Mouse (Mus musculus): ENCODE measurements around the gene Hmgb3. TPM values are rescaled to one million over a fixed set of nuclear protein-coding genes. Genes with fewer than 3 reads are reported as not detected.
A peak's percentile ranks its signal among the peaks of the same experiment; 100 is the strongest.

Gene Hmgb3
- polyA plus RNA-seq, 1 experiment, result 44.9 TPM

DNA sequence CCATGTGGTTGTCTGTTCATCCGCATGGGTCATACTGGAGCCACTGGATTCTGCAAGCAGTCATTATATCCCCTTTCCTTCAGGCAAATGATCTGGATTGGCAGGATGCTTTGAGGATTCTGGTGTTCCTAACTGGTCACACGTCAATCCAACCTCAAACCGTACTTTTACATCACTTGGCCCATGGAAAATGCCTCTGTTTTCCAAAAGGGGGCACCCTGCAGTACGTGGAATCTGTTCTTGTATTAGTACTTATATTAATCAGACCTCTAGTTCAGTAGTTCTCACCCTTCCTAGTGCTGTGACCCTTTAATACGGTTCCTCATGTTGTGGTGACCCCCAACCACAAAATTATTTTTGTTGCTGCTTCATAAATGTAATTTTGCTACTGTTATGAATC, 21.6 kb upstream of the Hmgb3 start:
- H3K27ac ChIP-seq (ENCODE audit: insufficient read depth, low read length), result no peak overlapping the region
- TF ChIP-seq CTCF (IDR thresholded peaks at IDR 0.05; ENCODE audit: extremely low read depth, insufficient read depth, low read length) (no peak), POLR2A (IDR thresholded peaks at IDR 0.05; ENCODE audit: extremely low read depth, insufficient read depth, low read length) (no peak)
- H3K4me1 ChIP-seq (ENCODE audit: control insufficient read depth, insufficient read depth, low read length), result no peaks in the 10 kb centered on the region

GRCm38 (mm10) chrX:71537791-71538190, 17.9 kb upstream of the Hmgb3 start:
- TF ChIP-seq CTCF (IDR thresholded peaks at IDR 0.05; ENCODE audit: extremely low read depth, insufficient read depth, low read length) (no peak), POLR2A (IDR thresholded peaks at IDR 0.05; ENCODE audit: extremely low read depth, insufficient read depth, low read length) (no peak)
- Histone ChIP-seq H3K27ac (ENCODE audit: insufficient read depth, low read length) (no peak overlapping the region), H3K4me1 (ENCODE audit: control insufficient read depth, insufficient read depth, low read length) (no peaks in the 10 kb centered on the region), H3K4me3 (ENCODE audit: insufficient read depth, low read length) (no peak overlapping the region)

More for the DNA sequence above, 21.6 kb upstream of the Hmgb3 start:
- no peak overlapping the region for H3K4me3 ChIP-seq (ENCODE audit: insufficient read depth, low read length)

DNA sequence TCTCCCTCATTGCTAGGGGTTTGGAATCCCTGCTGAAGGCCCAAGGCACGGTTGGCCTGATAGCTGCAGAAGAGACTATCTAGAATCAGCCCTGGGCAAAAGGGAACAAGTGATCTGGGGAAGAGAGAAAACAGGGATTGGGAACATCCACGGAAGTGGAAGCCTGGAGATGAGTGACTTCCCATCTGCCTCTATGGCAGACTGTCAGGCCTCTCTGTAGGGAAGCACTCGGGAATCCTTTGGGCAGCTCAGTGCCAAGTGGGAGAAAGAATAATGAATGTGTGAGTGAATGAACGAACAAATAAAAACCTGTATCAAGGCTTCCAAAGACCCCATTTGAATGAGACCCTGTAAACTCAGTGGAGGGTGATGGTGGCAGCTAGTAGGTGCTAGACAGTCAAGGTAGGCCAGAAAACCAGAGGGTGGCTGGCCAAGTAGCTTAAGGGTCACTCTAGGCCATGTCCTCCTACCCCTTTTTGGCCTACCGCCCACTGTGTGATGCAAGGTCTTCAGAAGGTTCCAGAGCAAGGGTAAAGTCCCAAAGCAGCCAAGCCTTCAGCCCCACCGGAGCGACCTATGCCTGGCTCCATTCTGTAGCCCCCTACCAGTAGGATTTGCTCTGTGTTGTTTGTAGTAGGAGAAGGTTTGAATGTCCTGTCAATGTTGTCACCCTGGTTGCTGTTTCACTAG, 14.8 kb upstream of the Hmgb3 start:
- H3K4me3 ChIP-seq (ENCODE audit: insufficient read depth, low read length), result no peak overlapping the region
- no peak overlapping the region for H3K27ac ChIP-seq (ENCODE audit: insufficient read depth, low read length)
- TF ChIP-seq POLR2A (IDR thresholded peaks at IDR 0.05; ENCODE audit: extremely low read depth, insufficient read depth, low read length) (no peak), CTCF (IDR thresholded peaks at IDR 0.05; ENCODE audit: extremely low read depth, insufficient read depth, low read length) (no peak)
- no peaks in the 10 kb centered on the region for H3K4me1 ChIP-seq (ENCODE audit: control insufficient read depth, insufficient read depth, low read length)

DNA sequence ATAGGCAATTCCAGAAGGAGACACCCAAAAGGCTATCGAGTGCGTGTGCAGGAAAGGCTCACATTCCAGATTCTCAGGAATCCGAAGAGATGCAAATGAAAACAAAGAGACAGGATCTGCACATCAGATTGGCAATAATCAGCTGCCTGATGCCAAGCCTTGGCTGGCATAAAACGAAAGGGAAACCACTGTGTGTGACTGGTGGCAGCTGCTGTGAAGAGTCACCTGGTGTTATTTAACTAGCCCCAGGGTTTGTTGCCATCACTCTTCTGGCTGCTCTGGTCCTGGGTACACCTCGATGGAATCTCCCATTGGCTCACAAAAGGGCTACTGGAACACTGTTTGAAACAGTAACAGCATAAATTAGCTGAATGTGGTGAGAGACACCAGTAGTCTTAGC, 11.0 kb upstream of the Hmgb3 start:
- H3K4me1 ChIP-seq (ENCODE audit: control insufficient read depth, insufficient read depth, low read length), result no peaks in the 10 kb centered on the region
- H3K27ac ChIP-seq (ENCODE audit: insufficient read depth, low read length), result no peak overlapping the region

DNA sequence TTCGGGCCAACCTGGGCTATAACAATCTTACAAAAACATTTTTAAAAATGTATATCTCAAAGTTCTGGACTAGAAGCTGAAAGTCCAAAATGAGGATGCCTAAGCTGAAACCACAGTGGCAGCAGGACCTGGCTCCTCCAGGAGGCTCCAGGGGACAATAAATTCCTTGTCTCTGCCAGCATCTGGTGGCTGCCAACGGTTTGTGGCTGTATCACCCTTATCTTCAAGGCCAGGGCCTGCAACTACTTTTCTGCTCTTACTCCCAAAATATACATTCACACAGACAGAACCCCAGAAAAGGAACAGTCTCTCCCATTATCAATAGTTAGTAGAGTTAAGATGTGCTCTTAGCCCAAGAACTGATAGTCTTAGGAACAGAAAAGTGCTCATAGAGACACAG, 10.6 kb upstream of the Hmgb3 start:
- TF ChIP-seq POLR2A (IDR thresholded peaks at IDR 0.05; ENCODE audit: extremely low read depth, insufficient read depth, low read length) (no peak), CTCF (IDR thresholded peaks at IDR 0.05; ENCODE audit: extremely low read depth, insufficient read depth, low read length) (no peak)
- H3K4me1 ChIP-seq (ENCODE audit: control insufficient read depth, insufficient read depth, low read length), result no peaks in the 10 kb centered on the region
- no peak overlapping the region for H3K27ac ChIP-seq (ENCODE audit: insufficient read depth, low read length)
- no peak overlapping the region for H3K4me3 ChIP-seq (ENCODE audit: insufficient read depth, low read length)

More for the DNA sequence above, 11.0 kb upstream of the Hmgb3 start:
- TF ChIP-seq POLR2A (IDR thresholded peaks at IDR 0.05; ENCODE audit: extremely low read depth, insufficient read depth, low read length), result no peak
- TF ChIP-seq CTCF (IDR thresholded peaks at IDR 0.05; ENCODE audit: extremely low read depth, insufficient read depth, low read length), result no peak
- no peak overlapping the region for H3K4me3 ChIP-seq (ENCODE audit: insufficient read depth, low read length)

DNA sequence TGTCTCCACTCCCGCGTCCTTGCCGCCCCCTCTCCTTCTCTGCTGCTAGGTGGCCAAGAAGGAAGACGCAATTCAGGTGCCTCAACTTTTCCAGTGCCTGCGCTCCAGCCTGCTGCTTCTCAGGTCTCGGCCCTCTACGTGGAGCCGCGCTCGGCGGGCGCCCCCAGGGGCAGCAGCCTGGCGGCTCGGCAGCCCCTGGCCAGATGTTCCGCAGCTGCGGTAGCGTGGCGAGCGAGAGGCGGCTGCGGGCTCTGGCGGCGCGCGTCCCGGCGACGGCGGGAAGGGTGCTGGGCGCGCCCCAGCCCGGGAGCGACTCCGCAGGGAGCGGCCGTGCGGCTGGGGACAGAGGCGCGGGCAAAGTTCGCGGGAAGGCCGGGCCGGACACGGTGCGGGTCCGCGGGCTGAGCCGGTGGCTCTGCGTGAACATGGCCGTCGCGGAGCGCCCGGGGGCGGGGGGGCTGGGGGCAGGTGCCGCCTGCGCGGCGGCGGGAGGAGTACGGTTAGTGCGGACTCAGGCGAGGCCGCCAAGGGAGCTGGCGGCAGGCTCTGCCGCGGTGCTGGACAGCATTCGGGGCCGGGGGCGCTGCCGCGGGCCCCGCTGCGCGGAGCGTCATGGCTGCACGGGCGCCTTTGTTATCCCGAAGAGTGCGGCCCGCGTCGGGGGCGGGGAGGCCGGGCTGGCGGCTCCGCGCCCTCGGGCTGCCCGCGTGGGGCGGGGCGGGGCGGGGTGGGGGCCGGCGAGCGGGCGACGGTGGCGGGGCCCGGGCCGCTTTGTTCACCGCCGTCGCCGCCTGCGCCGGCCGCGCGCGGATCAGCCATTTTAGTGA, 610 bp downstream of the Hmgb3 start:
- no peaks in the 10 kb centered on the region for H3K4me1 ChIP-seq (ENCODE audit: control insufficient read depth, insufficient read depth, low read length)
- TF ChIP-seq POLR2A (IDR thresholded peaks at IDR 0.05; ENCODE audit: extremely low read depth, insufficient read depth, low read length), result no peak
- no peak for TF ChIP-seq CTCF (IDR thresholded peaks at IDR 0.05; ENCODE audit: extremely low read depth, insufficient read depth, low read length)
- no peak overlapping the region; the same call in 1 of the 2 replicates for H3K27ac ChIP-seq (ENCODE audit: insufficient read depth, low read length)
- H3K4me3 ChIP-seq (ENCODE audit: insufficient read depth, low read length), result peak overlapping the region; percentile 76

DNA sequence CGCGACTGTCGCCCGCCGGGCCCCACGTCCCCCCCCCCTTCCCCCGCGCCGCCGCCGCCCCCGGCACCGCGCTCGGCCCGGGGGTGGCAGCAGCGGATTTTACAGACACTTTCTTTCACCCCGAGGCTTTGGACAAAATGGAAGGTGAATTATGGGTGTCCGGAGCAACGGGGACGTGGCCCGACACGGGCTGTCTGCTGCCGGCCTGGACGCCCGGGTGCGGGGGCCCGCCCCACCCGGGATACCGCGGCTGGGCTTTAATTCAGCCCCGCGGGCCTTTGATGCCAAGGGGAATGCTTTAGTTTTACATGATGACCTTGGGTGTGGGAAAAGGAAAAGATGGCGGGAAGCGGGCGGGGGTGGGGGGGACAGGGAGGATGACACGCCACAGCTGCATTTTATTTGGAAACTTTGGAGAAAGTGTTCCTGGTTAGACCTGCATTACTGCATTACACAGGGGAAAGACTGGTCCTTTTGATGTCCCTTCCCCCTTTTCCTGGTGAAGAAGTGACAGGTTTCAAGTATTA, 1.3 kb downstream of the Hmgb3 start:
- Histone ChIP-seq H3K4me3 (ENCODE audit: insufficient read depth, low read length) (peak overlapping the region; percentile 76; the same call in 1 of the 2 replicates), H3K4me1 (ENCODE audit: control insufficient read depth, insufficient read depth, low read length) (no peaks in the 10 kb centered on the region), H3K27ac (ENCODE audit: insufficient read depth, low read length) (no peak overlapping the region)
- TF ChIP-seq POLR2A (IDR thresholded peaks at IDR 0.05; ENCODE audit: extremely low read depth, insufficient read depth, low read length), result no peak

GRCm38 (mm10) chrX:71559336-71559735, 3.6 kb downstream of the Hmgb3 start:
- H3K4me1 ChIP-seq (ENCODE audit: control insufficient read depth, insufficient read depth, low read length), result no peaks in the 10 kb centered on the region
- TF ChIP-seq CTCF (IDR thresholded peaks at IDR 0.05; ENCODE audit: extremely low read depth, insufficient read depth, low read length), result no peak
- TF ChIP-seq POLR2A (IDR thresholded peaks at IDR 0.05; ENCODE audit: extremely low read depth, insufficient read depth, low read length), result no peak
- H3K27ac ChIP-seq (ENCODE audit: insufficient read depth, low read length), result no peak overlapping the region
- H3K4me3 ChIP-seq (ENCODE audit: insufficient read depth, low read length), result no peak overlapping the region

DNA sequence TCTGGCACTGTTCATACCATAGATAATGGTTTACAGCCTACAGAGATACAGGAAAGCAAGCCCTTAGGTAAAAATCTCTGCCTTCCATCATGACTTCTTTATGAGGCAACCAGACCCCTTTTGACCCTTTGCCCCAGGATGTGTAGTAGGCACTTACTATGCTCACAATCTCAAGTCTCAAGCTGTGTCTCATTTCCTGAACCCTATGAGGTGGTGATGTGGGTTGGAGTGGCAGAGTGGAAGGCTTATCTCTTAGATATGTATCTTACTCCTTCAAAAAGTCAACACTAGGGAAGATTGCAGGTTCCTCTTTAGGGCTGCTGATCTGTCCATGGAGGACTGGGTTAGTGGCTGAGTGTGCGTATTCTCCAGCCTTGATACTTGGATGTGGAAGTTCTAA, 5.1 kb downstream of the Hmgb3 start:
- H3K27ac ChIP-seq (ENCODE audit: insufficient read depth, low read length), result no peak overlapping the region
- H3K4me3 ChIP-seq (ENCODE audit: insufficient read depth, low read length), result no peak overlapping the region
- no peak for TF ChIP-seq CTCF (IDR thresholded peaks at IDR 0.05; ENCODE audit: extremely low read depth, insufficient read depth, low read length)
- TF ChIP-seq POLR2A (IDR thresholded peaks at IDR 0.05; ENCODE audit: extremely low read depth, insufficient read depth, low read length), result no peak
- H3K4me1 ChIP-seq (ENCODE audit: control insufficient read depth, insufficient read depth, low read length), result no peaks in the 10 kb centered on the region
